Mouse (Mus musculus) forebrain, embryonic 16.5 days (tissue): ENCODE data around the gene Gpr62. TPM values are rescaled to one million over a fixed set of nuclear protein-coding genes. Genes with fewer than 3 reads are reported as not detected.

Source experiments
- ATAC-seq: fragments of 200-750 bp; cut with Nextera tagmentation; 2 replicates; pipeline ENCODE4 v1.8.0; 2017; ENCODE audit warnings: mild to moderate bottlenecking, moderate library complexity
- H3K27ac ChIP-seq: fragments of 300-500 bp; sonication (generic); 2 replicates; pipeline ENCODE4 v1.5.1; 2014; ENCODE audit warnings: low read length, control low read depth
- H3K27me3 ChIP-seq: fragments of 300-500 bp; sonication (generic); replicated peaks from 2 replicates; pipeline ENCODE4 v1.6.1; 2014; ENCODE audit warnings: low read length; ENCODE audit not compliant: control insufficient read depth, insufficient read depth
- H3K36me3 ChIP-seq: fragments of 300-500 bp; sonication (generic); 2 replicates; pipeline ENCODE4 v1.6.1; 2014; ENCODE audit not compliant: control insufficient read depth, insufficient read depth
- H3K4me1 ChIP-seq: fragments of 300-500 bp; sonication (generic); replicated peaks from 2 replicates; pipeline ENCODE4 v1.6.1; 2014; ENCODE audit warnings: low read length; ENCODE audit not compliant: control insufficient read depth, insufficient read depth
- H3K4me2 ChIP-seq: fragments of 300-500 bp; sonication (generic); 2 replicates; pipeline ENCODE4 v1.6.1; 2014; ENCODE audit warnings: mild to moderate bottlenecking, low read length, control low read depth
- H3K4me3 ChIP-seq: fragments of 300-500 bp; sonication (generic); replicated peaks from 2 replicates; pipeline ENCODE4 v1.5.1; 2014; ENCODE audit warnings: mild to moderate bottlenecking, low read length, control low read depth
- H3K9ac ChIP-seq: fragments of 300-500 bp; sonication (generic); replicated peaks from 2 replicates; pipeline ENCODE4 v1.6.1; 2014; ENCODE audit warnings: low read depth, low read length, control low read depth
- H3K9me3 ChIP-seq: fragments of 300-500 bp; sonication (generic); 2 replicates; pipeline ENCODE4 v1.6.1; 2016; ENCODE audit warnings: low read length; ENCODE audit not compliant: control insufficient read depth
- WGBS: fragments of 180-500 bp; shearing (Covaris S2); extraction: QIAGEN DNeasy Blood & Tissue Kit; methylation state at CpG from one replicate; pipeline ENCODE4 v1.1.7; 2014; 5-methylcytosine and 5-hydroxymethylcytosine counted together
- polyA plus RNA-seq: library from polyadenylated mRNA; unstranded; fragments of >200 nt; fragmentation: Nextera tagmentation; extraction: Ambion mirVana; gene quantifications from 2 replicates; pipeline ENCODE4 v1.2.1, GENCODE M21; 2015

Gpr62 gene
- polyA plus RNA-seq, 1 experiment from 2014 or later, result 0.48 TPM

GRCm38 (mm10) chr9:106485076-106485475 is 19.3 kb upstream of the Gpr62 start:
- no peak overlapping the region for H3K27ac ChIP-seq
- WGBS, result 80% methylated on average over 10 of the region's 10 CpGs
- ATAC-seq, result no peak
- H3K9ac ChIP-seq, result no peak overlapping the region
- H3K4me2 ChIP-seq, result no peak overlapping the region
- H3K4me3 ChIP-seq, result no peak overlapping the region
- peaks cover 15% of the 10 kb centered on the region for H3K36me3 ChIP-seq
- no peaks in the 10 kb centered on the region for H3K27me3 ChIP-seq
- H3K9me3 ChIP-seq, result no peaks in the 10 kb centered on the region
- no peaks in the 10 kb centered on the region for H3K4me1 ChIP-seq

GRCm38 (mm10) chr9:106483606-106484005 is 17.9 kb upstream of the Gpr62 start:
- H3K9me3 ChIP-seq, result no peaks in the 10 kb centered on the region
- H3K9ac ChIP-seq, result no peak overlapping the region
- no peak overlapping the region for H3K27ac ChIP-seq
- no peaks in the 10 kb centered on the region for H3K27me3 ChIP-seq
- WGBS, result 93% methylated on average over 17 of the region's 17 CpGs
- H3K4me3 ChIP-seq, result no peak overlapping the region
- H3K4me2 ChIP-seq, result no peak overlapping the region
- no peak for ATAC-seq
- H3K36me3 ChIP-seq, result peaks cover 15% of the 10 kb centered on the region
- H3K4me1 ChIP-seq, result peaks cover 1% of the 10 kb centered on the region; the same call in 1 of the 2 replicates

- Histone ChIP-seq H3K27ac (no peak overlapping the region), H3K9me3 (no peaks in the 10 kb centered on the region), H3K4me2 (no peak overlapping the region), H3K36me3 (peaks cover 15% of the 10 kb centered on the region), H3K4me3 (no peak overlapping the region), H3K9ac (no peak overlapping the region), H3K27me3 (no peaks in the 10 kb centered on the region), H3K4me1 (peaks cover 6% of the 10 kb centered on the region)
- no peak for ATAC-seq
- WGBS, result 98% methylated on average over 10 of the region's 10 CpGs
Observed at GRCm38 (mm10) chr9:106483136-106483535, 17.4 kb upstream of the Gpr62 start.

DNA sequence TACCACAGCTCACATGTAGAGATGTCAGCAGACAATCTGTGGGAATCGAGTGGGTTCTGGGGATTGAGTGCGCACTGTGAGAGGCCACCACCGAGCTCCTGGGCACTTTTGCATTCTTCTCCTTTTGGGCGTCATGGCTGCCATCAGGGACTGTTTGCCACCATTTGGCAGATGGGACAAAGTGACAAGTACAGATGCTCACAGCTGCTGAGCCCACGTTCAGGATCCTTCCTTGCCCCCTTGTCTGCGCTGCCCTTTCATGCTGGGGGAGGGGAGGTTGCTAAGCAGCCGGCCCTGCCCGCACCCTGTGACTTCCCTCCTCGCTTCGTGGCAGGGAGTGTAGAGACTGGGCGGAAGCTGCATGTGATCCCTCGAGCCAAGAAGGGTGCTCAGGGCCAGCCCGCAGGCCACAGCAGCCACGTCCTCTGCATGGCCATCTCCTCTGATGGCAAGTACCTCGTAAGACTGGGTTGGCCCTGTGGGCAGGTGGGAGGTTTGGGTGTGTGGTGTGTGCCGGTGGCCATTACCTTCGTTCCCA is 16.9 kb upstream of the Gpr62 start:
- Histone ChIP-seq H3K27ac (no peak overlapping the region), H3K9ac (no peak overlapping the region), H3K36me3 (peaks cover 15% of the 10 kb centered on the region), H3K4me2 (no peak overlapping the region), H3K4me1 (peaks cover 11% of the 10 kb centered on the region), H3K9me3 (no peaks in the 10 kb centered on the region), H3K27me3 (no peaks in the 10 kb centered on the region), H3K4me3 (no peak overlapping the region)
- ATAC-seq, result no peak
- 88% methylated on average over 17 of the region's 17 CpGs for WGBS

GRCm38 (mm10) chr9:106481676-106482075 is 15.9 kb upstream of the Gpr62 start:
- no peak for ATAC-seq
- no peak overlapping the region for H3K4me3 ChIP-seq
- H3K36me3 ChIP-seq, result peaks cover 15% of the 10 kb centered on the region
- peaks cover 12% of the 10 kb centered on the region for H3K4me1 ChIP-seq
- H3K27me3 ChIP-seq, result no peaks in the 10 kb centered on the region
- H3K27ac ChIP-seq, result no peak overlapping the region
- no peaks in the 10 kb centered on the region for H3K9me3 ChIP-seq
- WGBS, result 93% methylated on average over 13 of the region's 13 CpGs
- no peak overlapping the region for H3K9ac ChIP-seq
- no peak overlapping the region for H3K4me2 ChIP-seq

DNA sequence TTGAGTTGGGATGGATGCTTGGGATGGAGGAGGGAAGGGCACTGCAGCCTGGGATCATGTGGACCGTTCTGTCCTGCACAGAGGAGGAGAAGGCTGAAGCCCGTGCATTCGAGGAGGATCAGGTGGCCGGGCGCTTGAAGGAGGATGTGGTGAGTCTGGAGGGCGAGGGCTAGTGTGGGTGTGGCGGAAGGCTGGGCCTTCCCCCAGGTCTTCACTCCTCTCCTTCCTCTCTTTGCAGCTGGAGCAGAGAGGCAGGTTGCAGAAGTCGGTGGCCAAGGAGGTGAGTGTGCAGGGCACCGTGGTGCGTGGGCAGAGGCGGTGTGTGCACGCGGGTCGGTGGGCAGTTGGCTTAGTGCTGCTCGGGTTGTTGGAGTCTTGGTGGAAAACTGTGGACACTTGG is 15.3 kb upstream of the Gpr62 start:
- H3K4me3 ChIP-seq, result no peak overlapping the region
- ATAC-seq, result no peak
- no peak overlapping the region for H3K9ac ChIP-seq
- H3K36me3 ChIP-seq, result peaks cover 15% of the 10 kb centered on the region
- 98% methylated on average over 15 of the region's 15 CpGs for WGBS
- H3K27ac ChIP-seq, result no peak overlapping the region
- peaks cover 17% of the 10 kb centered on the region for H3K4me1 ChIP-seq
- no peaks in the 10 kb centered on the region for H3K27me3 ChIP-seq
- no peak overlapping the region for H3K4me2 ChIP-seq
- no peaks in the 10 kb centered on the region for H3K9me3 ChIP-seq

DNA sequence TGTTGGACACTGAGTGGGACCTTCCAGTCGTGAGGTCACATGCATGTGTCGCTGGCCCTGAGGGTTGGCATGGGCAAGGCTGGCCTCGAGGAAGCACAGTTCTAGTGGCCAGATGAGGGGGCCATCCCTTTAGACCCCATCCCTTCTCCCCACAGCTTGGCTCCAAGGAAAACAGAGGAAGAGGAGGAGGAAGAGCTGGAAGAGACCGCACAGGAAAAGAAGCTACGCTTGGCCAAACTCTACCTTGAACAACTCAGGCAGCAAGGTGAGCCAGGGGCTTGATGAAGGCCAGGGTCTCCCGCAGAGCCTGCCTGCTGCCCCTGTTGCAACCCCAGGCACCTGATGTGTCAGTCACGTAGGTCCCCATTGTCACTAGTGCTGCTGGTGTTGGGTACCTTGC is 14.8 kb upstream of the Gpr62 start:
- H3K9me3 ChIP-seq, result no peaks in the 10 kb centered on the region
- H3K4me2 ChIP-seq, result no peak overlapping the region
- no peaks in the 10 kb centered on the region for H3K27me3 ChIP-seq

GRCm38 (mm10) chr9:106478101-106478500 is 12.4 kb upstream of the Gpr62 start:
- H3K4me2 ChIP-seq, result peak overlapping the region; percentile 77
- no peaks in the 10 kb centered on the region for H3K9me3 ChIP-seq
- H3K4me1 ChIP-seq, result peaks cover 20% of the 10 kb centered on the region
- no peak overlapping the region for H3K27ac ChIP-seq
- 83% methylated on average over 9 of the region's 9 CpGs for WGBS
- H3K27me3 ChIP-seq, result no peaks in the 10 kb centered on the region
- peaks cover under 1% of the 10 kb centered on the region for H3K36me3 ChIP-seq
- ATAC-seq, result no peak
- peak overlapping the region; percentile 66 for H3K4me3 ChIP-seq
- H3K9ac ChIP-seq, result no peak overlapping the region

More for the DNA sequence above, 14.8 kb upstream of the Gpr62 start:
- Histone ChIP-seq H3K36me3 (peaks cover 15% of the 10 kb centered on the region), H3K9ac (no peak overlapping the region), H3K27ac (no peak overlapping the region), H3K4me3 (no peak overlapping the region), H3K4me1 (peaks cover 17% of the 10 kb centered on the region)
- WGBS, result 95% methylated on average over 7 of the region's 7 CpGs
- ATAC-seq, result no peak

DNA sequence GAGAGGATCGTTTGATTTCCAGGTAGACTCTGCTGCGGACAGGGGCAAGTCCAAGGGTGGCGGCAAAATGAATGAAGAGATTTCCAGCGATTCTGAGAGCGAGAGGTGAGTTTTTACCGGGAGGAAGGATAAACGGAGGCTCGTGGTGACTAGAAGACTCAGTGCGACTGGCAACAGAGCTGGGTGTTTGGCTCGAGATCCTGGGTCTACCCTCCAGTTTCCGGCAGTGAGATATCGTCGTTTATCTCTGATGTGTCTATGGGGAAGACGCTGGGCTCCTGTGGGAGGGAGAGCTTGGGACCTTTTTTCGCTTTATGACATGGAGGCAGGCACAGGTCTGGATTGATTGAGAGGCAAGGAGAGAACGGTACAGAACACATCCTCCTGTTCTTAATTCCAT is 11.9 kb upstream of the Gpr62 start:
- H3K9ac ChIP-seq, result peak overlapping the region; percentile 56

More for the DNA sequence above, 11.9 kb upstream of the Gpr62 start:
- Histone ChIP-seq H3K4me2 (peak overlapping the region; percentile 77), H3K36me3 (no peaks in the 10 kb centered on the region), H3K9me3 (no peaks in the 10 kb centered on the region), H3K4me3 (peak overlapping the region; percentile 66), H3K27me3 (no peaks in the 10 kb centered on the region), H3K4me1 (peaks cover 20% of the 10 kb centered on the region), H3K27ac (no peak overlapping the region)
- no peak for ATAC-seq
- 5% methylated on average over 16 of the region's 16 CpGs for WGBS
